Mouse (Mus musculus): ENCODE measurements around the gene Actl7b. TPM values are rescaled to one million over a fixed set of nuclear protein-coding genes. Genes with fewer than 3 reads are reported as not detected.

The Actl7b gene
- total RNA-seq (2017): not detected in 2 replicates

GRCm38 (mm10) chr4:56741041-56741493 lies at the start of gene Actl7b:
Actl7b (minus strand) TSS chr4:56741443.
- ATAC-seq (replicated peaks; ENCODE audit: low read depth, poor library complexity, severe bottlenecking): no peak

DNA sequence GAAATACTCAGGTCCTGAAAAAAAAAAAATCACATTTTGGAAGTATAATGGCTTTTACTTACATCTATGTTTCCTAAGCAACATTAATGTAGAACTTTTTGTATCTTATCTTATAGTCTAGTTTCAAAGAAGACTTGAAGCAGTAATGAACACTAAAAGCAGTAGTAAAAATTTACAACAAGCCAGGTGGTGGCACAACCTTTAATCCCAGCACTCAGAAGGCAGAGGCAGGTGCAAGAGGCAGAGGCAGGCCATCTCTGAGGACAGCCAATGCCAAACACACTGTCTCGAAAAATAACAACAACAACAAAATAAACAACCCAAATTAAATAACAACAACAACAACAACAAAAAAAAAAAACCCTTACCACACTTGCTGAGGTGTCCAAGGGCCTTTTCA lies 29.8 kb upstream of the Actl7b start:
- no peak for ATAC-seq (replicated peaks; ENCODE audit: low read depth, poor library complexity, severe bottlenecking)

DNA sequence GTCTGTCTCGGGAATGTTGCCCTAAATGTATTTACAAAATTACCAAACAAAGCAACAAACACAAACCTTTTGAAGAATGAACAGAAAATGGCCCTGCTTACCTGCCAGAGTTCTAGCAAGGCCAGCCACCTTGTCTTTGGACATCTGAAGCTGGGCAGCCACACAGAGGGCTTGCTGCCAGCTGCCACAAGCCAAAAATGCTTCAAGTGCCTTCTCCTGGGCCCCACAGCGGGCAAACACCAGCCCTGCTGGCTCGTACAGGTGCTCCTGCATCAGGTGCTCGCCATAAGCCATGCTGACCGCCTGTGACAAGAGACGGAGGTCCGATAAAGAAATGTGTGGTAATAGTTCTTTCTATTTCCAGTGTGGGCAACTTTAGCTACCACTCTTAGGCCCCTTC lies 27.7 kb upstream of the Actl7b start:
- no peak for ATAC-seq (replicated peaks; ENCODE audit: low read depth, poor library complexity, severe bottlenecking)

DNA sequence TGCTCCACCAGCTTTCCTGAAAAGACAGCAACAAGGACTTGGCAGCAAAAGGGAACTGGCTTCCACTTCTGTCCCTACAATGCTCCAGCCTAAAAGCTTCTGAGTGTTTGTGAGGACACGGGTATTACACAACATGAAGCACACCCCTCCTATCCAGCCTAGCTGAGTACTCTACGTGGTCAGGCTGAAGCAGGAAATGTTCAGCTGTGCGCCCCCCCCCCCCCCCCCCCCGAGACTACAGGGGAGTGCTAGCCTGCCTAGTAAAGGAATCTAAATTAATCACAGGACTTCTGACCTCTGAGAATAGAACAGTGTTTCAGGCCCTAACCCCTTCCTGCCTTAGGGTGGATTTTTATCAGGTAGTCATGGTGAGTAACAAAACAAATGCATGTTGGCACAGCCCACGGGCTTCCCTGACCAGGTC lies 26.6 kb upstream of the Actl7b start:
- ATAC-seq (replicated peaks; ENCODE audit: low read depth, poor library complexity, severe bottlenecking): no peak

GRCm38 (mm10) chr4:56757693-56758092 lies 16.4 kb upstream of the Actl7b start:
- peak; percentile 45; the same call in 1 of the 2 replicates for ATAC-seq (replicated peaks; ENCODE audit: low read depth, poor library complexity, severe bottlenecking)

DNA sequence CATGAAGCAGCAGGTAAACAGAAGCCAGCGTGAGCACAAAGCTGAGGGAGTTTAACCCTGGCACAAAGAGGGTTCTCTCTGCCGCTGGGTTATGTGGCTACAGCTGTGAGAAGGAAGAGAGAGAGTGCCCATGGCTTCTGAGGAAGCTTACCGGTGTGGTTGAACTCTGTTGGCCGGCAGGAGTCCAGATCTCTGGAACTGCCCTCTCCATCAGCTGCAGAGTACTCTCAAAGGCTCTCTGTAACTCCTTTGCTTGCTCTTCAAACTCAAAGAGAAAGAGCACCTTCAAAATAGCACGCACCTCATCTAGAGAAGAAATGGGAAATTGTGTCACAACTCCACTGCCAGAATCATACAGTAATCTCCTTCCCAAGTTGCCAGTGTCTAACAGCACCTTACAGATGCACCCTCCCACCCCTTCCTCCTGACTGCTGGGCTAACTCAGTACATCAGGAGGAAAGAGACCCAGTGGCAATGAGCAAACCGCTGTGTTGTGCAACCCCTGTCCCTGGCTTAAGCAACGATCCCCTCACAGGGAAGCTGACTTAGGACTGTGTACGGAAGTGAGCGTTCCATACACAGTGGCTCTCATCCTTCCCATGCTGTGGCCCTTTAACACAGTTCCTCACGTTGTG lies 15.8 kb upstream of the Actl7b start:
- ATAC-seq (replicated peaks; ENCODE audit: low read depth, poor library complexity, severe bottlenecking): peak; percentile 84

DNA sequence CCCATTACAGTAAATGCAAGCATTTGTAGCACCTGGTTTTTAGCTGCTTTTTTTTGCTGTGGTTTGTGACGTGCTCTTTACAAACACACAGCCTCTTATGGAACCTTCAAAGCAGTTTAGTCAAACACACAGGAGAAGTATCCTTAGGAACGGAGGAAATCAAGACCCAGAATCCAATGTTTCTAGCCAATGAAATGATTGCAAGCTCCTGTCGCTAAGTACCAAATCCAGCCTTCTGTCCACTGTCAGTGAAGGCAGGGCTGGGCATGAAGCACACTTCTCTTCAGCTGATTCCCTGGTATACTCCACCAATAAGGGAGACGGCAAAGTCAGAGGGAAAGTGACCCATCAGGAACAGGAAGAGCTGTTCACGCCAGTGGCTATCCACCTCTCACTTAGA lies 14.8 kb upstream of the Actl7b start:
- ATAC-seq (replicated peaks; ENCODE audit: low read depth, poor library complexity, severe bottlenecking): no peak

GRCm38 (mm10) chr4:56747456-56747855 lies 6.2 kb upstream of the Actl7b start:
- no peak for ATAC-seq (replicated peaks; ENCODE audit: low read depth, poor library complexity, severe bottlenecking)

DNA sequence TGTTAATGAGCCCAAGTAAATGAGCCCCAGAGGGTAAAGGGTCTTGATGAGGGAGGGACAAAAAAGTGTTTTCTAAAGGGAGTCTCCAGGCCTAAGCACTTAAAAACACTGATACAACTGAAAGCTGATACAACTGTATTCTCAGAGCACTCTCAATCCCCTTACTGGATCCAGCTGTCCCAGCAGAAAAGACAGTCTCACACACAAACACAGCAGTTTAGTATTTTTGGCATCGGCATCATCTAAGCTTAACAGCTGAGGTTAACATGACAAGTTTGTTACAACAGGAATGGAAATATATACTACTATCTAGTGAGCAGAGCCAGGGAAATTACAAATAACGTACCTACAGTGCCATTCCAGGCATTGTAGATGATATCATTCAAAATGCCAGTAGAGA lies 5.1 kb upstream of the Actl7b start:
- no peak for ATAC-seq (replicated peaks; ENCODE audit: low read depth, poor library complexity, severe bottlenecking)

DNA sequence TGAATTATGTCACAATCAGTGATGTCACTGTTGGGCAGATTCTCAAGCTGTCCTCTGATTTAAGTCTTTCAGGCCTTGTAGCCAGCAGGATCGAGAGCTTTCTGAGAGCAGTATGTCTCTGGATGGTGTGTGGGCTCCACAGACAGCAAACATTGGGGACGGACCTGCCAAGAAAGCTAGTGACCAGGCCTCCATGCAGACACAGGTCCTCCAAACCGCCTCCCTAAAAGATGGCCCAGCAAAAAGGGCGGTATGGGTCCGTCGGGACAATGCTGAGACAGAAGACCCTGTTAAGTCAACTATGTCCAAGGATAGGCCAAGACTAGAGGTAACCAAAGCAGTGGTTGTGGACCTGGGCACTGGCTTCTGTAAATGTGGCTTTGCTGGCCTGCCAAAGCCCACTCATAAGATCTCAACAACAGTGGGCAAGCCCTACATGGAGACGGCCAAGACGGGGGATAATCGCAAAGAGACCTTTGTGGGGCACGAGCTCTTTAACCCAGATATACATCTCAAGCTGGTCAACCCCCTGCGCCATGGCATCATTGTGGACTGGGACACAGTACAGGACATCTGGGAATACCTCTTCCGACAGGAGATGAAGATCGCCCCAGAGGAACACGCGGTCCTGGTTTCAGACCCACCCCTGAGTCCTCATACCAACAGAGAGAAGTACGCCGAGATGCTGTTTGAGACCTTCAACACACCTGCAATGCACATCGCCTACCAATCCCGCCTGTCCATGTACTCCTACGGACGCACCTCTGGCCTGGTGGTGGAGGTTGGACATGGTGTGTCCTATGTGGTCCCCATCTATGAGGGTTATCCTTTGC lies 2.3 kb upstream of the Actl7b start, which contains the start of gene Actl7a:
Gene Actl7a (plus strand): TSS at position 51 of the 833 bp plus-strand sequence.
- no peak for ATAC-seq (replicated peaks; ENCODE audit: low read depth, poor library complexity, severe bottlenecking)

GRCm38 (mm10) chr4:56742698-56743097 lies 1.5 kb upstream of the Actl7b start:
- no peak for ATAC-seq (replicated peaks; ENCODE audit: low read depth, poor library complexity, severe bottlenecking)

DNA sequence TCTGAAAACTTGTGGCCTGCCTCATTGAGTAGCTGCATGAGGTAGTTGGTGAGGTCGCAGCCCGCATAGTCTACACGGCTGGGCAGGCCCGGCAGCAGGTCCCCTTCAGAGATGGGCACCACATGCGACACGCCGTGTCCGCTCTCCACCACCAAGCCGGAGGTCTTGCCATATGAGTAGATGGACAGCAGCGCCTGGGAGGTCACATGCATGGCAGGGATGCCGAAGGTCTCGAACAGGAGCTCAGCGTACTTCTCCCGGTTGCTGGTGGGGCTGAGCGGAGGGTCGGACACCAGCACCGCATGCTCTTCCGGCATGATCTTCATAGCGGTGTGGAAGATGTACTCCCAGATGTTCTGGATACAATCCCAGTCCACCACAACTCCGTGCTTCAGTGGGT lies 632 bp downstream of the Actl7b start:
- ATAC-seq (replicated peaks; ENCODE audit: low read depth, poor library complexity, severe bottlenecking): no peak

DNA sequence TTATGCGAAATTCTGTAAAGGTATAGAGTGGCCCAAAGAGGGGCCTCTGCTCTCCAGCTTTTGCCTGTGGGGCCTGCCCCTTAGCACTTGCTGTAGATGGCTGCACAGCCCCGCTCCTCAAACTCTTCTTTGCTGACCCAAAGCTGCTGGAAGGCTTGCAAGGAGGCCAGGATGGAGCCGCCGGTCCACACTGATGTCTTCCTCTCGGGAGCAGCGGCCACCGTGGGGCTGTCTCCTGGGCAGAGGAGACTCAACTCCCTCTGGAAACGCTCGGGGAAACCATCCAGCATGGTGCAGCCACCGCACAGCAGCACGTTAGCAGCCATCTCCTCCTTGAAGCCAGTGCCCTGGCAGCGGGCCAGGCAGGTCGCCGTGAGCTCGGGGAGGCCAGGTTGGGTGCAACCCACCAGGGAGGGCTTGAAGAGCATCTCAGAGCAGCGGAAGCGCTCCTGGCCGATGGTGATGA lies 1.2 kb downstream of the Actl7b start, which contains the start of gene Gm26657:
Gene Gm26657 (plus strand): TSS at position 51 of the 466 bp plus-strand sequence.
- no peak for ATAC-seq (replicated peaks; ENCODE audit: low read depth, poor library complexity, severe bottlenecking)

- ATAC-seq (replicated peaks; ENCODE audit: low read depth, poor library complexity, severe bottlenecking): no peak
These were observed 15.4 kb downstream of the Actl7b start for GRCm38 (mm10) chr4:56725839-56726238.

DNA sequence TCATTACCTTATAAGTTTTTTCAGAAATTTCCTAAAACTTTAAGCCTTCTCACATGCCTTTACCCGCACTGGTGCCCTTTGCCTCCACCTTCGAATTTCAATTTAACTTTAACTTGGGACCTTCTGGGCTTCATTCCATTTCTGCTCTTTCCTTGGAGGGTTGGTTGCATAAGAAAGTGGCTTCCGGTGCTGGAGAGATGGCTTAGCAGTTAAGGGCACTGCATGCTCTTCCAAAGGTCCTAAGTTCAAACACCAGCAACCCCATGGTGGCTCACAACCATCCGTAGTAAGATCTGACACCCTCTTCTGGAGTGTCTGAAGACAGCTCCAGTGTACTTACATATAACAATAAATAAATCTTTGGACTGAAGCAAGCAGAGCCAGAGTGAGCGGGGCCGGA lies 18.0 kb downstream of the Actl7b start:
- ATAC-seq (replicated peaks; ENCODE audit: low read depth, poor library complexity, severe bottlenecking): no peak

DNA sequence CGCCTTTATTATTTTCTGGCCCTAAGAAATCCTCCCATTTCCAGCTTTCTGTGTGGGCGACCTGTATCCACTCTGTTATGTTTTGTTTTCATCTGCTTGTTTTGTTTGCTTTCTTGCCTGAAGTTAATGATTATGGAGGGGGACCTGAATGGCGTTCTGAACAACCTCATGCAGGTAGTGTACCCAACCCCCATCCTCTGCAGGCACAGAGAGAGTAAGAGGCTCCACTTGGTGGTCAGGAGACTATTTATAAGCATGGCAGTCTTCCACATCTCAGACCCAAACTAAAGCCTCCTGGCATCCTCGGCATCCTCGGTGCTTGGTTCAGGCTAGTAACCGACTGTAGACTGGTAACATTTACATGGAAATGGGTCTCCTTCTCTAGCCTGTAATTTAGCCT lies 18.9 kb downstream of the Actl7b start:
- no peak for ATAC-seq (replicated peaks; ENCODE audit: low read depth, poor library complexity, severe bottlenecking)

DNA sequence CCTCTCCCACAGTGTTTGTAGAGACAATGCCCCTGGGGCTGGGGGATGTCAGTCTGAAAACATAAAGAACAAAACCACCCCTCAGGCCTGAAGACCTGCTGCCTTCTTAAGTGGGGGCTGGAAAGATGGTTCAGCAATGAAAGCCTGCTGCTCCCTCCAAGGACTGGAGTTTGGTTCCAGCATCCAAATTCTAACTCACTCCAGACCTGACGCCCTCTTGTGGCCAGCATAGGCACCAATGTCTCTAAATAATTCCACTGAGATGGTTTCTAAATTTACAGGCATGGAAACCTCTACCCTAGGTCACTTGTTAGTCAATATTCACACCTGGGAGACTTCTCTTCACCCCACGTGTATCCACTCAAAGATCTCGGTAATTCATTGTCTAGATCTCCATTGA lies 19.8 kb downstream of the Actl7b start:
- 0 out of 2 replicates have a peak, but pooled peaks have one; percentile 42 for ATAC-seq (replicated peaks; ENCODE audit: low read depth, poor library complexity, severe bottlenecking)

DNA sequence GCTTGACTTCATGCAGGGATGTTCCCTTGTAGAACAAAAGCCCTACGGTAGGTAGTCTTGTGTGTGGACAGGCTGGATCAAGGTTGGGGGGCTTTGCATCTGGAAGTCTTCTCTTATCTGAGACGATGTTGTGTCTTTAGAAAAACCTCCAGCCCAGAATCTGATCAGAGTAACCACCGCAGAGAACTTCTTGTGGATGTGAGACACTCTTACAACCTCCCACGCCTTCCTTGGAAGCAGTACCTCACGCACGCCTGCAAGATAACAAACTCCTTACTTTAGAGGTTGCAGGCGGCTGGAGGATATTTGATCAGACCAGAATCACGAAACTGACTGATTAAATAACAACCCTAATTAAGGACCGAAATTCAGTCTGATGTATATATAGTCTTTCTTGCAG lies 20.8 kb downstream of the Actl7b start:
- no peak for ATAC-seq (replicated peaks; ENCODE audit: low read depth, poor library complexity, severe bottlenecking)

GRCm38 (mm10) chr4:56719456-56719855 lies 21.8 kb downstream of the Actl7b start:
- no peak for ATAC-seq (replicated peaks; ENCODE audit: low read depth, poor library complexity, severe bottlenecking)

DNA sequence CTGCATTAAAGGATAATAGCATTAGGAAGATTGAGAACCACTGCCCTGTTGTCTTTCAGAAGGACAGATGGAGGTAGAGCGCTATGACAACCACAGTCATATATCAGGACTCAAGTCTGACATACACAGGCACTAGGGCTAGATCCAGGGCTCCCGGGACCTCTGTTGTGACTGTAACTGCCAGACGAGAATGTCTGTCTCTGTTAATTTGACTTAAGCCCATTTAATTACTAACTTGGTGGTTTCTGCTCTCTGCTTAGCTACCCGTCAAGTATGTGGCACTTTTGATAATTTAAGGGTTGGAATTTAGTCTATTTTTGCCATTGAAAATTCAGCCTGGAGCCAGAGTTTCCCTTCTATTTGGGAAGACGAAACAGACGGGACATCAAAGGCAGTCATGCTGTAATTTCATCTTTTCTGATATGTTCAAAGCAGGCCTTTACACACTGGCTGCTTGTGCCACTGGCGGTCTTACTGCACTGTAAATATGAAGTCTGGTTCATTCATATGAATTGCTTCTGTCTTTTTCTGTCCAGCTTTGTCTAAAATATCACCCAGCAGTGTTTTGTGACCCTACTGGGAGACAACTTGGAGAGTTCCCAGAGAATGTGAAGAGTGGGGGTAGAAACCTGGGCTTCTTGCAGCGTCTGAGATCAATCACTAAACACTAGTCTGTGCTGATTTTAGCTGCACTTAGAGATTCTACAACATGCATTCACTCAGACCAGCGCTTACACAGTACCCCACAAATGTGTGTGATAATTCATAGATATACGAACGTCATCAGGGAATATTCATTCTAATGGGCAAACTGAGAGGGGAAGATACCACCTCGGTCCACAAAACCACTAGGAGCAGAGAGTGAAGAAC lies 22.4 kb downstream of the Actl7b start:
- ATAC-seq (replicated peaks; ENCODE audit: low read depth, poor library complexity, severe bottlenecking): no peak
